Mouse (Mus musculus): ENCODE data around the gene Gm5726. TPM values are rescaled to one million over a fixed set of nuclear protein-coding genes. Genes with fewer than 3 reads are reported as not detected.
"Not testable (repeated sequence)": the region's sequence is repeated elsewhere in the genome, so short reads cannot be mapped to it uniquely, and the experiment has no call there.

Gm5726 gene
- not detected in 2 replicates for polyA plus RNA-seq (2014; fragmentation: Nextera tagmentation; extraction: Ambion mirVana)

DNA sequence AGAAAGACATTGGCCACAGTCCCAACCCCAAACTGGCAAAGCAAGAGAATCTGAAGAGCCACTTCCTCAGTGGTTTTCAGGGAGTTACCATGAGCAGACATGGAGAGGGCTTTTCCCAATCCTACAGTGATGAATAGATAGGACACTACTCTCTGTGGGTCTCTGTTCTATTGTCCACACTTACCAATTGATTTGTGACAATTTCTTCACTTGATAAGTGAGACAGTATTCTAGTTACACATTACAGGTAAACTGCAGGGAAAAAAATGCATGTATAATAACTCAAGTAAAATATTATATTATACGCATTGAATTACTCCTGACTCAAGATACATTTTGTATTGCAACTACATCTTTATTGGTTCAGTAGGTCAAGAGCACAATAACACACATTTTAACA is at the start of gene Gm5726:
Gene Gm5726, minus strand, starts transcription at position 101 of the 400 bp plus-strand sequence.
- not testable (repeated sequence) for H3K27ac ChIP-seq (replicated peaks; ENCODE audit: low read depth, low read length); H3K4me3 ChIP-seq (ENCODE audit: low read depth, low read length); ATAC-seq (ENCODE audit: insufficient number of reproducible peaks, low FRiP score, low TSS enrichment, low read depth); H3K36me3 ChIP-seq (ENCODE audit: control insufficient read depth, insufficient read depth, low read length); H3K4me1 ChIP-seq (ENCODE audit: control insufficient read depth, insufficient read depth, low read length); DNase-seq (ENCODE audit: low spot score); H3K9ac ChIP-seq (ENCODE audit: low read length); H3K9me3 ChIP-seq (ENCODE audit: control insufficient read depth, low read length); H3K27me3 ChIP-seq (ENCODE audit: control insufficient read depth, insufficient read depth, low read length); H3K4me2 ChIP-seq (ENCODE audit: low read depth, severe bottlenecking)
- no CpG with 5 or more reads among the region's 1 CpGs for WGBS

DNA sequence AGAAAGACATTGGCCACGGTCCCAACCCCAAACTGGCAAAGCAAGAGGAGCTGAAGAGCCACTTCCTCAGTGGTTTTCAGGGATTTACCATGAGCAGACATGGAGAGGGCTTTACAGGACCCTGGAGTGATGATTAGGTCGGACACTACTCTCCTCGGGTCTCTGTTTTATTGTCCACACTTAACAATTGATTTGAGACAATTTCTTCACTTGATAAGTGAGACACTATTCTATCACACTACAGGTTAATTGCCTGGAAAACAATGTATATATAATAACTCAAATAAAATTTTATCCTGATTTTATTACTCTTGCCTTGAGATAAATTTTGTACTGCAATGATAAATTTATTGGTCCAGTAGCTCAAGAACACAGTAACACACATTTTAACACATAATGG is 30.6 kb upstream of the Gm5726 start, which contains the start of gene Gm4141:
Gene Gm4141, minus strand, starts transcription at position 101 of the 400 bp plus-strand sequence.
- not testable (repeated sequence) for H3K4me3 ChIP-seq (ENCODE audit: low read depth, low read length); H3K4me2 ChIP-seq (ENCODE audit: low read depth, severe bottlenecking); H3K36me3 ChIP-seq (ENCODE audit: control insufficient read depth, insufficient read depth, low read length); H3K9me3 ChIP-seq (ENCODE audit: control insufficient read depth, low read length); H3K4me1 ChIP-seq (ENCODE audit: control insufficient read depth, insufficient read depth, low read length); H3K27ac ChIP-seq (replicated peaks; ENCODE audit: low read depth, low read length); ATAC-seq (ENCODE audit: insufficient number of reproducible peaks, low FRiP score, low TSS enrichment, low read depth); H3K27me3 ChIP-seq (ENCODE audit: control insufficient read depth, insufficient read depth, low read length); H3K9ac ChIP-seq (ENCODE audit: low read length); DNase-seq (ENCODE audit: low spot score)
- WGBS: no CpG with 5 or more reads among the region's 3 CpGs

DNA sequence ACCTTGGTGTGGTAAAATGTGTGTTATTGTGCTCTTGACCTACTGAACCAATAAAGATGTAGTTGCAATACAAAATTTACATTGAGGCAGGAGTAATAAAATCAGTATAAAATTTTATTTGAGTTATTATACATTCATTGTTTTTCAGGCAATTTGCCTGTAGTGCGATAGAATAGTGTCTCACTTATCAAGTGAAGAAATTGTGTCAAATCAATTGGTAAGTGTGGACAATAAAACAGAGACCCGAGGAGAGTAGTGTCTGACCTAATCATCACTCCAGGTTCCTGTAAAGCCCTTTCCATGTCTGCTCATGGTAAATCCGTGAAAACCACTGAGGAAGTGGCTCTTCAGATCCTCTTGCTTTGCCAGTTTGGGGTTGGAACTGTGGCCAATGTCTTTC is 12.0 kb downstream of the Gm5726 start, which contains the start of gene Vmn1r104:
Gene Vmn1r104, plus strand, starts transcription at position 301 of the 400 bp plus-strand sequence.
- ATAC-seq (ENCODE audit: insufficient number of reproducible peaks, low FRiP score, low TSS enrichment, low read depth); H3K9ac ChIP-seq (ENCODE audit: low read length): not testable (repeated sequence)
- whole genome bisulfite sequencing: no CpG with 5 or more reads among the region's 3 CpGs

DNA sequence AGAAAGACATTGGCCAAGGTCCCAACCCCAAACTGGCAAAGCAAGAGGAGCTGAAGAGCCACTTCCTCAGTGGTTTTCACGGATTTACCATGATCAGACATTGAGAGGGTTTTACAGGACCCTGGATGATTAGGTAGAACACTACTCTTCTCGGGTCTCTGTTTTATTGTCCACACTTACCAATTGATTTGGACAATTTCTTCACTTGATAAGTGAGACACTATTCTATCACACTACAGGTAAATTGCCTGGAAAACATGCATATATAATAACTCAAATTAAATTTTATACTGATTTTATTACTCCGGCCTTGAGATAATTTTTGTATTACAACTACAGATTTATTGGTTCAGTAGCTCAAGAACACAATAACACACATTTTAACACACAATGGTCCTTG is 35.1 kb downstream of the Gm5726 start, which contains the start of gene Vmn1r103:
Gene Vmn1r103, minus strand, starts transcription at position 101 of the 400 bp plus-strand sequence.
- DNase-seq (ENCODE audit: low spot score): not testable (repeated sequence)

More for the DNA sequence above, 12.0 kb downstream of the Gm5726 start, which contains the start of gene Vmn1r104:
- not testable (repeated sequence) for H3K4me1 ChIP-seq (ENCODE audit: control insufficient read depth, insufficient read depth, low read length); H3K36me3 ChIP-seq (ENCODE audit: control insufficient read depth, insufficient read depth, low read length); H3K9me3 ChIP-seq (ENCODE audit: control insufficient read depth, low read length); DNase-seq (ENCODE audit: low spot score); H3K27ac ChIP-seq (replicated peaks; ENCODE audit: low read depth, low read length); H3K4me2 ChIP-seq (ENCODE audit: low read depth, severe bottlenecking); H3K4me3 ChIP-seq (ENCODE audit: low read depth, low read length); H3K27me3 ChIP-seq (ENCODE audit: control insufficient read depth, insufficient read depth, low read length)

More for the DNA sequence above, 35.1 kb downstream of the Gm5726 start, which contains the start of gene Vmn1r103:
- H3K27me3 ChIP-seq (ENCODE audit: control insufficient read depth, insufficient read depth, low read length); ATAC-seq (ENCODE audit: insufficient number of reproducible peaks, low FRiP score, low TSS enrichment, low read depth); H3K4me3 ChIP-seq (ENCODE audit: low read depth, low read length); H3K36me3 ChIP-seq (ENCODE audit: control insufficient read depth, insufficient read depth, low read length); H3K9ac ChIP-seq (ENCODE audit: low read length); H3K27ac ChIP-seq (replicated peaks; ENCODE audit: low read depth, low read length); H3K4me2 ChIP-seq (ENCODE audit: low read depth, severe bottlenecking); H3K9me3 ChIP-seq (ENCODE audit: control insufficient read depth, low read length); H3K4me1 ChIP-seq (ENCODE audit: control insufficient read depth, insufficient read depth, low read length): not testable (repeated sequence)
- no CpG with 5 or more reads among the region's 3 CpGs for WGBS

Other genes with a start within 250 kb of the Gm5726 start
- not detected in 2 replicates for gene Gm4133, start 211.7 kb downstream of the Gm5726 start, polyA plus RNA-seq (2014; fragmentation: Nextera tagmentation; extraction: Ambion mirVana)
- not detected in 2 replicates for gene Gm5728, start 170.3 kb downstream of the Gm5726 start, polyA plus RNA-seq (2014; fragmentation: Nextera tagmentation; extraction: Ambion mirVana)
- not detected in 2 replicates for gene Vmn1r100, start 127.8 kb downstream of the Gm5726 start, polyA plus RNA-seq (2014; fragmentation: Nextera tagmentation; extraction: Ambion mirVana)
- not detected in 2 replicates for gene Vmn1r101, start 103.2 kb downstream of the Gm5726 start, polyA plus RNA-seq (2014; fragmentation: Nextera tagmentation; extraction: Ambion mirVana)
- not detected in 2 replicates for gene Gm10670, start 70.8 kb downstream of the Gm5726 start, polyA plus RNA-seq (2014; fragmentation: Nextera tagmentation; extraction: Ambion mirVana)
- gene Vmn1r103, start 35.2 kb downstream of the Gm5726 start, polyA plus RNA-seq (2014; fragmentation: Nextera tagmentation; extraction: Ambion mirVana): not detected in 2 replicates
- not detected in 2 replicates for gene Vmn1r104, start 11.9 kb downstream of the Gm5726 start, polyA plus RNA-seq (2014; fragmentation: Nextera tagmentation; extraction: Ambion mirVana)
- not detected in 2 replicates for gene Gm4141, start 30.5 kb upstream of the Gm5726 start, polyA plus RNA-seq (2014; fragmentation: Nextera tagmentation; extraction: Ambion mirVana)
- gene Gm4513, start 53.3 kb upstream of the Gm5726 start, polyA plus RNA-seq (2014; fragmentation: Nextera tagmentation; extraction: Ambion mirVana): not detected in 2 replicates
- not detected in 2 replicates for gene Vmn1r107, start 123.2 kb upstream of the Gm5726 start, polyA plus RNA-seq (2014; fragmentation: Nextera tagmentation; extraction: Ambion mirVana)
- not detected in 2 replicates for gene Vmn1r111, start 157.5 kb upstream of the Gm5726 start, polyA plus RNA-seq (2014; fragmentation: Nextera tagmentation; extraction: Ambion mirVana)
- not detected in 2 replicates for gene Gm10668, start 184.9 kb upstream of the Gm5726 start, polyA plus RNA-seq (2014; fragmentation: Nextera tagmentation; extraction: Ambion mirVana)
- gene Vmn1r112, start 225.4 kb upstream of the Gm5726 start, polyA plus RNA-seq (2014; fragmentation: Nextera tagmentation; extraction: Ambion mirVana): not detected in 2 replicates
- gene Vmn1r113, start 241.5 kb upstream of the Gm5726 start, polyA plus RNA-seq (2014; fragmentation: Nextera tagmentation; extraction: Ambion mirVana): not detected in 2 replicates

All from limb, embryonic 11.5 days (tissue).